Mouse (Mus musculus) CH12.LX (cell line): ENCODE results near the gene Grik5. TPM values are rescaled to one million over a fixed set of nuclear protein-coding genes. Genes with fewer than 3 reads are reported as not detected.

Experiments used
- DNase-seq: peaks from one replicate; pipeline ENCODE4 v3.0.0-alpha.2; 2013; ENCODE audit errors: extremely low read depth
- H3K27ac ChIP-seq: 2 replicates; pipeline ENCODE4 v1.5.1; 2012; ENCODE audit warnings: low read depth, mild to moderate bottlenecking, control low read depth, moderate library complexity; ENCODE audit not compliant: insufficient read depth
- H3K27me3 ChIP-seq: replicated peaks from 2 replicates; pipeline ENCODE3; 2012; ENCODE audit warnings: inconsistent platforms
- H3K36me3 ChIP-seq, 2 experiments: replicated peaks in 1 of 2; 2 replicates each; pipeline versions ENCODE3 to v1.6.1; 2012; ENCODE audit warnings: inconsistent platforms in 1 of 2, low read length in 1 of 2, mild to moderate bottlenecking in 1 of 2, mixed read lengths in 1 of 2, moderate library complexity in 1 of 2; ENCODE audit not compliant: control insufficient read depth in 1 of 2, insufficient read depth in 1 of 2
- H3K4me1 ChIP-seq, 2 experiments: 2 replicates each; pipeline ENCODE4 v1.6.1; 2012; ENCODE audit warnings: inconsistent platforms in 1 of 2, moderate library complexity in 1 of 2; ENCODE audit not compliant: insufficient read depth in 2 of 2, control insufficient read depth in 1 of 2
- H3K4me2 ChIP-seq: 2 replicates; pipeline ENCODE4 v1.6.1; 2012; ENCODE audit warnings: low read depth, mild to moderate bottlenecking, control low read depth; ENCODE audit not compliant: poor library complexity, insufficient read depth, severe bottlenecking
- H3K4me3 ChIP-seq, 3 experiments: fragments of 150-350 bp in 1 of 3; sonication (generic) in 1 of 3; replicated peaks in 1 of 3; 2 replicates each; pipeline versions ENCODE3 to v1.5.1; 2011 to 2012; ENCODE audit warnings: low read depth in 2 of 3, low read length in 2 of 3, mild to moderate bottlenecking in 2 of 3, moderate library complexity in 2 of 3, control low read depth in 1 of 3, improper control_type of control experiment in 1 of 3, inconsistent platforms in 1 of 3, mixed read lengths in 1 of 3; ENCODE audit not compliant: poor library complexity in 1 of 3
- H3K79me2 ChIP-seq: replicated peaks from 2 replicates; pipeline ENCODE4 v1.6.1; 2012; ENCODE audit warnings: mild to moderate bottlenecking, moderate library complexity; ENCODE audit not compliant: control insufficient read depth, poor library complexity, insufficient read depth, severe bottlenecking; ENCODE audit errors: extremely low read depth
- H3K9ac ChIP-seq: 2 replicates; pipeline ENCODE4 v1.6.1; 2012; ENCODE audit warnings: low read depth, mild to moderate bottlenecking, control low read depth, moderate library complexity; ENCODE audit not compliant: insufficient read depth
- H3K9me3 ChIP-seq: replicated peaks from 2 replicates; pipeline ENCODE3; 2012; ENCODE audit warnings: low read length, inconsistent platforms, mixed read lengths
- BHLHE40 ChIP-seq: IDR thresholded peaks from 2 replicates; pipeline ENCODE4 v1.6.1; 2011; ENCODE audit warnings: mild to moderate bottlenecking, low read depth, low read length, improper control_type of control experiment
- CTCF ChIP-seq, 2 experiments: IDR thresholded peaks in 1 of 2; conservative IDR thresholded peaks in 1 of 2; 2 replicates each; pipeline ENCODE4 v1.5.1; 2011 to 2012; ENCODE audit warnings: low read depth in 2 of 2, low read length in 2 of 2, improper control_type of control experiment in 1 of 2, inconsistent platforms in 1 of 2, mild to moderate bottlenecking in 1 of 2, moderate library complexity in 1 of 2
- HCFC1 ChIP-seq: IDR thresholded peaks from 2 replicates; pipeline ENCODE4 v1.6.1; 2012; ENCODE audit warnings: low read depth, mild to moderate bottlenecking, inconsistent platforms, low read length, improper control_type of control experiment
- IRF4 ChIP-seq: IDR thresholded peaks from 2 replicates; pipeline ENCODE4 v1.6.1; 2014; ENCODE audit warnings: low read depth, mild to moderate bottlenecking, inconsistent platforms, low read length, improper control_type of control experiment
- JUN ChIP-seq: IDR thresholded peaks from 2 replicates; pipeline ENCODE4 v1.6.1; 2011; ENCODE audit warnings: low read depth, mild to moderate bottlenecking, low read length, improper control_type of control experiment, moderate library complexity; ENCODE audit not compliant: insufficient read depth
- JUND ChIP-seq: conservative IDR thresholded peaks from 2 replicates; pipeline ENCODE4 v1.6.1; 2011; ENCODE audit warnings: low read depth, low read length, improper control_type of control experiment
- MEF2A ChIP-seq: IDR thresholded peaks from 2 replicates; pipeline ENCODE4 v1.6.1; 2014; ENCODE audit warnings: low read depth, mild to moderate bottlenecking, inconsistent platforms, low read length, improper control_type of control experiment, borderline replicate concordance
- MXI1 ChIP-seq: IDR thresholded peaks from 2 replicates; pipeline ENCODE4 v1.6.1; 2011; ENCODE audit warnings: mild to moderate bottlenecking, low read depth, low read length, improper control_type of control experiment
- MYC ChIP-seq: IDR thresholded peaks from 2 replicates; pipeline ENCODE4 v1.6.1; 2011; ENCODE audit warnings: low read depth, mild to moderate bottlenecking, improper control_type of control experiment, low read length
- NELFE ChIP-seq: IDR thresholded peaks from 2 replicates; pipeline ENCODE4 v1.6.1; 2011; ENCODE audit warnings: low read depth, low read length, improper control_type of control experiment
- RAD21 ChIP-seq: IDR thresholded peaks from 2 replicates; pipeline ENCODE4 v1.6.1; 2011; ENCODE audit warnings: low read depth, mild to moderate bottlenecking, low read length, improper control_type of control experiment, moderate library complexity
- SMC3 ChIP-seq: IDR thresholded peaks from 2 replicates; pipeline ENCODE4 v1.6.1; 2011; ENCODE audit warnings: low read depth, low read length, improper control_type of control experiment
- USF1 ChIP-seq: IDR thresholded peaks from 2 replicates; pipeline ENCODE4 v1.6.1; 2014; ENCODE audit warnings: low read depth, mild to moderate bottlenecking, inconsistent platforms, low read length, improper control_type of control experiment
- ZC3H11A ChIP-seq: IDR thresholded peaks from 2 replicates; pipeline ENCODE4 v1.6.1; 2012; ENCODE audit warnings: low read depth, mild to moderate bottlenecking, inconsistent platforms, low read length, improper control_type of control experiment
- dilution Hi-C: fragments of 300-500 bp; cut with MboI; formaldehyde crosslinking; loops from 2 replicates; pipeline ENCODE4 v1.14.3; 2020; ENCODE audit warnings: low sequenced_read_pairs; ENCODE audit not compliant: extremely low pct_unique_long_range_greater_than_20kb, extremely low pct_ligation_motif_present
- in situ Hi-C: fragments of 300-500 bp; cut with MboI; formaldehyde crosslinking; loops from 3 replicates; pipeline ENCODE4 v1.14.3; 2019; ENCODE audit warnings: low sequenced_read_pairs, low pct_ligation_motif_present, low pct_unique_long_range_greater_than_20kb, mixed read lengths
- polyA plus RNA-seq: library from polyadenylated mRNA; unstranded; fragments of >175 nt; gene quantifications from 2 replicates; pipeline ENCODE4 v1.2.1, GENCODE M21; 2012; ENCODE audit warnings: low read depth; ENCODE audit not compliant: insufficient read length
- total RNA-seq, 2 experiments: library from RNA; depleted of rRNA; stranded (reverse); fragments of 300-350 nt in 1 of 2; fragments of >200 nt in 1 of 2; gene quantifications; 2 replicates each; pipeline ENCODE4 v1.2.3; 2012 to 2014

Grik5 gene
- total and polyA plus RNA-seq, 3 experiments = 1.0 to 2.1 (median 1.5) TPM

DNA sequence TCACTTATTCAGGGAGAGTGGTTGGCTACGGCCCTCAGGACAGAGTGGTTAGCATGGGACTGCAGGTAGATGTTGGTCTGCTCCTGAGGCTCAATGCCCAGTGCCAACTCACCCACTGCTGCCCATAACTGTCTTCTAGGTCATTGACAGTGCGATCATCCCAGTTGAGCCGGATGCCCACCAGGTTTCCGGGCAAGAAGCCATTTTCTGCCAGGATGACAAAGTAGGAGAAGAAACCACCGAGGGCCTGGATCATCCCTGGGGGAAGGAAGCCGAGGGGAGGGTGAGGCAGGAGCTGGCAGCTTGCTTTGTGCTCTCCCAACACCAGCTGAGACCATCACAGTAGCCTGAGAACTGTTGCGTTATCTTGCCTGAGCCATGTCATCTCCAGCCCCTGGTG is 91.7 kb downstream of the Grik5 start:
- Histone ChIP-seq H3K4me3 (no peak overlapping the region), H3K79me2 (no peaks in the 10 kb centered on the region), H3K27me3 (peaks cover 48% of the 10 kb centered on the region), H3K27ac (no peak overlapping the region), H3K9ac (no peak overlapping the region), H3K9me3 (no peaks in the 10 kb centered on the region), H3K4me2 (no peak overlapping the region), H3K36me3 (no peaks in the 10 kb centered on the region), H3K4me1 (peaks cover 0 to 22% of the 10 kb centered on the region in 2 experiments; a peak in 3 of 4 replicates)
- in situ Hi-C loops (no loop called here), dilution Hi-C loops (no loop called here)
- DNase-seq = no peak
- TF ChIP-seq IRF4 (no peak), SMC3 (no peak), RAD21 (no peak)

DNA sequence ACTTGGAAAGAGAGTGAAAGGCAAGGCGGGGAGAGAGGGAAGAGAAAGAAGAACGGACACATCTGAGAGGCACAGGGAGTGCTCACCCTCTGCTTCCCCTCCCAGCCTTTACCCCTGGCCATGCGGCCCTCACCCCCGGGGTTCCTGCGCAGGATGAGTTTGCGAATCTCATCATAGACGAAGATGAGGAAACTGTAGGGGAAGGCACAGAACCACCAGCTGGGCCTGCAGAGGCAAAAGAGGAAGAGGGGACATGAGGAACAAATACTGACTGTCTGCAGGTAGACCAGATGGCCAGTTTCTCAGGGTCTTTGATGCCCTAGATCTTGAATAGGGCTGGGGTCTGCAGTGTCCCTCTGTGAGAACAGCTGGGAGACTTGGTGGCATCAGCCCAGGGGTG is 93.4 kb downstream of the Grik5 start:
- Histone ChIP-seq H3K9me3 (no peaks in the 10 kb centered on the region), H3K4me1 (peaks cover 5 to 31% of the 10 kb centered on the region in 2 experiments; a peak in 3 of 4 replicates), H3K27me3 (peaks cover 56% of the 10 kb centered on the region), H3K9ac (no peak overlapping the region), H3K4me3 (peak overlapping the region in 1 of 3 experiments; percentile 9), H3K27ac (no peak overlapping the region), H3K4me2 (no peak overlapping the region), H3K79me2 (no peaks in the 10 kb centered on the region), H3K36me3 (no peaks in the 10 kb centered on the region)
- TF ChIP-seq BHLHE40 (no peak), MEF2A (no peak), JUN (no peak), USF1 (no peak)
- DNase-seq = peak; percentile 34
- in situ Hi-C loops = no loop called here
- dilution Hi-C loops = no loop called here

DNA sequence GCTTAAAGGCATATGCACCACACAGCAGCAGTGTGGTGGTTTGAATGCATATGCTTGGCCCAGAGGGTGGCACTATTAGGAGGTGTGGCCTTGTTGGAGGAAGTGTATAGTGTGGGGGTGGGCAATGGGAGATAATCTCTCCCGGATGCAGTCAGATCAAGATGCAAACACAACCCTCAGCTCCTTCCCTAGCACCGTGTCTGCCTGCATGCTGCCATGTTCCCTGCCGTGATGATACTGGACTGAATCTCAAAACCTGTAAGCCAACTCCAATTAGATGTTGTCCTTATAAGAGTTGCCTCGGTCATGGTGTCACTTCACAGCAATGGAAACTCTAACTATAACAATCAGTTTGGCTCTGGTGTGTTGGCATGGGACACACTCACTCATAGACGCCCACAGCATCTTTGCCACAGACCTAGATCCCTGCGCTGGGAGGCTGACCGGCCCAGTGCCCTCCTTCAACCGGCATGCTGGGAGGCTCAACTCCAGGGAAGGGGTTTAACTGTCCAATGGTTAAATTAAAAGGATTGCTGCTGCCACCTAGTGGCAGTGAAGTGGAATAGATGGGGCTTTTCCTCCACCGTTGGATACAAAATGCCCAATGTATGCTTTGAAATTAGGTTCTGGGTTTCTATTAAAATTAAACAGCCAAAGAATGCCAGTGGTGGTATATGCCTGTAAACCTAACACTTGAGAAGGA is 97.1 kb downstream of the Grik5 start:
- no peak overlapping the region for H3K9ac ChIP-seq
- no peak overlapping the region for H3K27ac ChIP-seq
- peak overlapping the region; percentile 19 to 35 (median 19) for H3K4me3 ChIP-seq
- peak overlapping the region; percentile 47 for H3K4me2 ChIP-seq
- peaks cover 0 to 6% of the 10 kb centered on the region in 2 experiments for H3K36me3 ChIP-seq
- H3K27me3 ChIP-seq = peaks cover 34% of the 10 kb centered on the region
- dilution Hi-C loops (no loop called here), in situ Hi-C loops (no loop called here)
- H3K79me2 ChIP-seq = no peaks in the 10 kb centered on the region
- no peak for TF ChIP-seq MXI1
- peak; percentile 85 to 87 for TF ChIP-seq CTCF (conservative IDR thresholded peaks at IDR 0.05 in 1 of 2, IDR thresholded peaks at IDR 0.05 in 1 of 2; ENCODE audit: low read depth in 2 of 2, low read length in 2 of 2)
- TF ChIP-seq HCFC1 = peak; percentile 8; the same call in 1 of the 2 replicates
- TF ChIP-seq MYC = no peak
- peak; percentile 71 for TF ChIP-seq RAD21
- TF ChIP-seq JUND = no peak
- no peak for TF ChIP-seq ZC3H11A
- peak; percentile 56 for TF ChIP-seq SMC3
- peak; percentile 18; the same call in 1 of the 2 replicates for TF ChIP-seq NELFE
- peaks cover 5 to 48% of the 10 kb centered on the region in 2 experiments; a peak in 3 of 4 replicates for H3K4me1 ChIP-seq
- peak; percentile 53 for DNase-seq
- no peaks in the 10 kb centered on the region for H3K9me3 ChIP-seq
